11 mouse cellular contexts compared by ENCODE assay signal in the genomic region with DNA sequence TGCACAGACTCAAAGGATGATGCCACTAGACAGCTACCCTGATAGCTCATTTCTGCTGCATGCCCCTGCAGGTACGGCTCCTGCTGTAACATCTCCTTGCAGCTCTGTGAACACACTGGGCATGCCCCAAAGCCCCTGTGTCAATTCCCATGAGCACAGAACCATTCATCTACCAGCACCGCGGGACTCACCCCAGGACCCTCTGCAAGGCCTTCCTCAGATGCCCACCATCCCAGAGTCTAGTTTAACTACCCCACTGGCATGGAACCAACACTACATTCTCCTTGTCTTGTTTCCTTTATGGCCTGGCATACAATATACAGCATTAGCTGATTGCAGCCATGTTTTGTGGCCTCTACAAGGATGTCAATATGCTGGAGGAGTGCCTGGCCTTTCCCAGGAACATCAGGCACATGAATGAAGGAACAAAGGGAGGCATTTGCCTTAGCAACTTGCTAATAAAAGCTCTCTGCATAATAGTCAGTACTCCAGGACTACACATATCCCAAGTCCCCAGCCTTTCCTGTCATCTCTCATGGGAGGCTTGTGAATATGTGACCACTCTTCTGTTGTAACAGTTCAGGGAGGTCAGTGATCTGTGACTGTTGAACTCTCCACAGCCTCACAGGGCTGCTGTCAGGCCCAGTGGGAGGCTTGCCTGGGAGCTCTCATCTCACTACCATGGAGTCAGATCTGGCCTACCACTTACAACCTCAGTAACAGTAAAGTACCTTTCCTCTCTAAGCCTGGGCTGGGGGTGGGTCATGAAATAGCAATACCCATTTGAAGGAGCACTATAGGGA.
DNase-seq lines count a peak whose midpoint lies in the region; ATAC-seq and TF ChIP-seq lines count a peak whose summit lies in the region.
"Had no signal": no experiment of that assay in that cellular context is flagged by ENCODE, and none has a peak within 500 bp of the region (broad histone marks: within the 10 kb centered on the region; RNA-seq: fewer than 3 reads in every experiment).

No protein-coding gene starts in this region.

- H3K9me3 ChIP-seq in forebrain, embryonic 15.5 days: no peaks in the 10 kb centered on the region
- no peaks in the 10 kb centered on the region for H3K9me3 ChIP-seq in forebrain, embryonic 11.5 days (ENCODE audit: control insufficient read depth, low read length)
- no peaks in the 10 kb centered on the region for H3K9me3 ChIP-seq in midbrain, embryonic 10.5 days (replicated peaks)
- H3K9me3 ChIP-seq in midbrain, postnatal 0 days (ENCODE audit: low read length): no peaks in the 10 kb centered on the region
- no peaks in the 10 kb centered on the region for H3K9me3 ChIP-seq in kidney, embryonic 16.5 days (ENCODE audit: low read length)
- no peaks in the 10 kb centered on the region for H3K9me3 ChIP-seq in neural tube, embryonic 14.5 days (ENCODE audit: control insufficient read depth, low read length)
- H3K9me3 ChIP-seq: embryonic facial prominence, embryonic 13.5 days had no signal

- H3K4me1 ChIP-seq in forebrain, embryonic 15.5 days: peaks cover 24% of the 10 kb centered on the region
- H3K4me1 ChIP-seq in forebrain, embryonic 11.5 days (replicated peaks; ENCODE audit: control insufficient read depth, insufficient read depth, low read length): no peaks in the 10 kb centered on the region
- peaks cover 19% of the 10 kb centered on the region for H3K4me1 ChIP-seq in midbrain, embryonic 10.5 days
- H3K4me1 ChIP-seq in midbrain, postnatal 0 days (ENCODE audit: insufficient read depth, low read length): peaks cover 5% of the 10 kb centered on the region; the same call in 1 of the 2 replicates
- no peaks in the 10 kb centered on the region for H3K4me1 ChIP-seq in kidney, embryonic 16.5 days (ENCODE audit: insufficient read depth, low read length)
- peaks cover 17% of the 10 kb centered on the region for H3K4me1 ChIP-seq in neural tube, embryonic 14.5 days (ENCODE audit: control insufficient read depth, insufficient read depth, low read length)

- no peak overlapping the region for H3K4me2 ChIP-seq in forebrain, embryonic 15.5 days (replicated peaks)
- no peak overlapping the region for H3K4me2 ChIP-seq in forebrain, embryonic 11.5 days (ENCODE audit: low read depth, low read length, severe bottlenecking)
- no peak overlapping the region for H3K4me2 ChIP-seq in midbrain, postnatal 0 days (ENCODE audit: low read depth, low read length, poor library complexity, severe bottlenecking)
- no peak overlapping the region for H3K4me2 ChIP-seq in kidney, embryonic 16.5 days (replicated peaks; ENCODE audit: low read depth, low read length)
- H3K4me2 ChIP-seq in neural tube, embryonic 14.5 days (ENCODE audit: low read depth, low read length): no peak overlapping the region
- H3K4me2 ChIP-seq: embryonic facial prominence, embryonic 13.5 days; heart, embryonic 11.5 days had no signal

- no peaks in the 10 kb centered on the region for H3K27me3 ChIP-seq in forebrain, embryonic 15.5 days
- H3K27me3 ChIP-seq in forebrain, embryonic 11.5 days (ENCODE audit: control insufficient read depth, insufficient read depth, low read length): no peaks in the 10 kb centered on the region
- no peaks in the 10 kb centered on the region for H3K27me3 ChIP-seq in midbrain, embryonic 10.5 days (ENCODE audit: low read depth, poor library complexity, severe bottlenecking)
- no peaks in the 10 kb centered on the region for H3K27me3 ChIP-seq in midbrain, postnatal 0 days (ENCODE audit: insufficient read depth, low read length)
- no peaks in the 10 kb centered on the region for H3K27me3 ChIP-seq in kidney, embryonic 16.5 days (ENCODE audit: insufficient read depth, low read length)
- no peaks in the 10 kb centered on the region for H3K27me3 ChIP-seq in neural tube, embryonic 14.5 days (ENCODE audit: control insufficient read depth, insufficient read depth, low read length)
- H3K27me3 ChIP-seq: embryonic facial prominence, embryonic 13.5 days had no signal

- H3K9ac ChIP-seq in forebrain, embryonic 15.5 days (replicated peaks): no peak overlapping the region
- no peak overlapping the region for H3K9ac ChIP-seq in forebrain, embryonic 11.5 days (ENCODE audit: low read length)
- H3K9ac ChIP-seq in midbrain, postnatal 0 days (replicated peaks; ENCODE audit: low read length, poor library complexity, severe bottlenecking): no peak overlapping the region
- H3K9ac ChIP-seq in kidney, embryonic 16.5 days (replicated peaks; ENCODE audit: low read length): no peak overlapping the region
- no peak overlapping the region for H3K9ac ChIP-seq in neural tube, embryonic 14.5 days (replicated peaks; ENCODE audit: low read depth, low read length)
- H3K9ac ChIP-seq: embryonic facial prominence, embryonic 13.5 days had no signal

- no peak for DNase-seq in forebrain, embryonic 11.5 days (ENCODE audit: low spot score)
- no peak for DNase-seq in midbrain, embryonic 10.5 days (ENCODE audit: low spot score)
- no peak for DNase-seq in midbrain, postnatal 0 days (ENCODE audit: low spot score)
- DNase-seq in lung, postnatal 10 days: no peak
- DNase-seq: lung, postnatal 36 days had no signal

- no peak for ATAC-seq in forebrain, embryonic 15.5 days (replicated peaks)
- no peak for ATAC-seq in forebrain, embryonic 11.5 days (replicated peaks; ENCODE audit: low FRiP score)
- no peak for ATAC-seq in midbrain, postnatal 0 days (ENCODE audit: low FRiP score)
- 0 out of 2 replicates have a peak, but pooled peaks have one; percentile 39 for ATAC-seq in kidney, embryonic 16.5 days (ENCODE audit: low FRiP score, low TSS enrichment)
- no peak; the same call in 1 of the 2 replicates for ATAC-seq in neural tube, embryonic 14.5 days (ENCODE audit: low read depth)
- ATAC-seq in activated CD4-positive, CD25-positive, alpha-beta regulatory T cell, adult 4 months: no peak

- 84% methylated on average over 3 of the region's 3 CpGs for WGBS in forebrain, embryonic 15.5 days
- WGBS in forebrain, embryonic 11.5 days: 96% methylated on average over 3 of the region's 3 CpGs
- 82% methylated on average over 3 of the region's 3 CpGs for WGBS in midbrain, embryonic 10.5 days
- 83% methylated on average over 3 of the region's 3 CpGs for WGBS in midbrain, postnatal 0 days
- WGBS in kidney, embryonic 16.5 days: 88% methylated on average over 3 of the region's 3 CpGs
- 57% methylated on average over 3 of the region's 3 CpGs for WGBS in neural tube, embryonic 14.5 days

- no peak overlapping the region for H3K4me3 ChIP-seq in forebrain, embryonic 15.5 days
- H3K4me3 ChIP-seq in forebrain, embryonic 11.5 days (ENCODE audit: low read depth, low read length): no peak overlapping the region
- no peak overlapping the region for H3K4me3 ChIP-seq in midbrain, embryonic 10.5 days
- no peak overlapping the region for H3K4me3 ChIP-seq in midbrain, postnatal 0 days (ENCODE audit: low read depth, low read length)
- H3K4me3 ChIP-seq in kidney, embryonic 16.5 days (ENCODE audit: low read length): no peak overlapping the region
- no peak overlapping the region for H3K4me3 ChIP-seq in neural tube, embryonic 14.5 days (ENCODE audit: low read depth, low read length)
- H3K4me3 ChIP-seq: embryonic facial prominence, embryonic 13.5 days had no signal

- no peak for TF ChIP-seq CTCF in midbrain, postnatal 0 days (IDR thresholded peaks at IDR 0.05)

- H3K27ac ChIP-seq in forebrain, embryonic 15.5 days (replicated peaks): peak overlapping the region; percentile 57
- no peak overlapping the region for H3K27ac ChIP-seq in forebrain, embryonic 11.5 days (ENCODE audit: low read depth, low read length)
- peak overlapping the region; percentile 61 for H3K27ac ChIP-seq in midbrain, embryonic 10.5 days (replicated peaks)
- H3K27ac ChIP-seq in midbrain, postnatal 0 days (ENCODE audit: low read depth, low read length): no peak overlapping the region
- H3K27ac ChIP-seq in kidney, embryonic 16.5 days (ENCODE audit: low read length): no peak overlapping the region
- peak overlapping the region; percentile 46 for H3K27ac ChIP-seq in neural tube, embryonic 14.5 days (ENCODE audit: low read depth, low read length)
- H3K27ac ChIP-seq: embryonic facial prominence, embryonic 13.5 days had no signal

- no peaks in the 10 kb centered on the region for H3K36me3 ChIP-seq in forebrain, embryonic 15.5 days
- H3K36me3 ChIP-seq in forebrain, embryonic 11.5 days (ENCODE audit: control insufficient read depth, insufficient read depth, low read length): no peaks in the 10 kb centered on the region
- no peaks in the 10 kb centered on the region for H3K36me3 ChIP-seq in midbrain, embryonic 10.5 days
- no peaks in the 10 kb centered on the region for H3K36me3 ChIP-seq in midbrain, postnatal 0 days (ENCODE audit: insufficient read depth, low read length)
- H3K36me3 ChIP-seq in kidney, embryonic 16.5 days (ENCODE audit: insufficient read depth, low read length): no peaks in the 10 kb centered on the region
- no peaks in the 10 kb centered on the region for H3K36me3 ChIP-seq in neural tube, embryonic 14.5 days (ENCODE audit: control insufficient read depth, insufficient read depth, low read length)
- H3K36me3 ChIP-seq: embryonic facial prominence, embryonic 13.5 days had no signal

Comparison
In these comparisons a context has a peak if more than half of its experiments do, and no peak if none do; other contexts are left out.
1. H3K27ac ChIP-seq: peak in forebrain, embryonic 15.5 days (single experiment), midbrain, embryonic 10.5 days (single experiment) and neural tube, embryonic 14.5 days (single experiment); none in forebrain, embryonic 11.5 days (single experiment), midbrain, postnatal 0 days (single experiment) and kidney, embryonic 16.5 days (single experiment).